Mouse (Mus musculus): ENCODE data around the gene Ky.

Ky gene

GRCm38 (mm10) chr9:102553781-102554180 is 48.2 kb downstream of the Ky start:
- no peak for DNase-seq

- no peak for DNase-seq
Measured at GRCm38 (mm10) chr9:102558463-102558862, 52.9 kb downstream of the Ky start.

GRCm38 (mm10) chr9:102572888-102573287 is 67.3 kb downstream of the Ky start:
- no peak for DNase-seq

GRCm38 (mm10) chr9:102577480-102577879 is 71.9 kb downstream of the Ky start:
- no peak for DNase-seq

- no peak for DNase-seq
Measured at GRCm38 (mm10) chr9:102581921-102582469, 76.4 kb downstream of the Ky start.

- DNase-seq: no peak
Measured at GRCm38 (mm10) chr9:102587347-102587746, 81.8 kb downstream of the Ky start.

GRCm38 (mm10) chr9:102594667-102595393 is 89.3 kb downstream of the Ky start:
- no peak for DNase-seq

Data from spleen, adult 18-20 months (tissue).